Mouse (Mus musculus) activated CD4-positive, CD25-positive, alpha-beta regulatory T cell, adult 9 weeks (primary cell): ENCODE results near the gene Rgs2. TPM values are rescaled to one million over a fixed set of nuclear protein-coding genes. Genes with fewer than 3 reads are reported as not detected.

Experiments
- polyA plus RNA-seq: library from polyadenylated mRNA; unstranded; fragments of 100-300 nt; shearing (Covaris generic); gene quantifications from one replicate; pipeline ENCODE4 v1.2.1, GENCODE M21; 2017

The Rgs2 gene
- 50.7 TPM for polyA plus RNA-seq

DNA sequence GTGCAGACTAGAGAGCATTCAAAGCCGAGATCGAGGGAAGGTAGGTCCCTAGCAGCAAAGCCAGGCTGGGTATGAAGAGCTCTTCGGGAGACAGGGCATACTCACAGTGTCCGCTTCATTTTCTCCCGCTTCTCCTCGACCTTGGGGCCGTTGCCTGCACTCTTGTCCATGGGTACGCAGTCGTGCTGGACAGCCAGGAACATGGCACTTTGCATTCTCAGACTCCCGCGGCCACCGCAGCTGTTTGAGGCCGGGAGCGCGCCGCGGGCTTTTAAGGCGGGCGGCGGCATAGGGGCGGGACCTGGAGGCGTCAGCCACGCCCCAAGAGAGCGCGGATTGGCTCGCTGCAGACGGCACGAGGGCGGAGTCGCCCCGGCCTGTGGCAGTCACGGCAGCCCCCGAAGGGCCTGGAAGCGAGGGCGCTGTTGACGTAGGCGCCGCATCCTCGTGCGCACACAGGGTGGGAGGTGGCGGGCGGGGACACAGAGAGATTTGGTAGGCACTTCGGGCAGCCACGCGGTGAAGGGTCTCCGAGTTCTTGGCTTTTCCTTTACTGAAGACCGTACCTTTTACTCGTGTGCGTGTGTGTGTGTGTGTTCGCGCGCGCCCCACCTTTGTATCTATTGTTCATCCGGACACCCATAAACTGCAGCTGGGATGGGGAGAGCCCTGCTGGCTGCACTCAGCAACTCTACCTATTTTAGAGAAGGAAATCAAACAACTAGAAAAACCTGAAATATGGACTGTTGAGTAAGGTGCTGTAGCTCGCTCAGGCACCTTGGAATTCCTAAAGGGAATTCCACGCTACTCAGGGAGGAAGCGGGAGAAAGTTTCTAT is at the start of gene Rgs2:
TSS of gene Rgs2 (minus strand) at position 258 of the 837 bp plus-strand sequence.

Other genes starting within 250 kb of the Rgs2 start
- 5.6 TPM for gene Trove2, start 227.1 kb downstream of the Rgs2 start, polyA plus RNA-seq
- gene Uchl5, start 226.9 kb downstream of the Rgs2 start, polyA plus RNA-seq, result 68.4 TPM
- gene Rgs13, start 173.2 kb upstream of the Rgs2 start, polyA plus RNA-seq, result 0.18 TPM
- 412 TPM for gene Rgs1, start 245.1 kb upstream of the Rgs2 start, polyA plus RNA-seq